Mouse (Mus musculus): ENCODE measurements at regions not wholly inside any gene's neighbourhood (a gene's known extent, or its start where the extent isn't known, plus 50 kb on each side); places are given as distances from the start of the nearest gene placed in this dataset.

- WGBS, result 37% methylated on average over 2 of the region's 2 CpGs
- no peak overlapping the region for H3K4me2 ChIP-seq (ENCODE audit: low read depth, low read length)
- H3K27me3 ChIP-seq (ENCODE audit: control insufficient read depth, insufficient read depth, low read length), result no peaks in the 10 kb centered on the region
- no peak overlapping the region for H3K9ac ChIP-seq (ENCODE audit: low read length)
- no peaks in the 10 kb centered on the region for H3K4me1 ChIP-seq (ENCODE audit: control insufficient read depth, insufficient read depth, low read length)
- H3K36me3 ChIP-seq (ENCODE audit: control insufficient read depth, insufficient read depth, low read length), result no peaks in the 10 kb centered on the region
- no peak overlapping the region for H3K4me3 ChIP-seq (replicated peaks; ENCODE audit: low read length)
- ATAC-seq (ENCODE audit: insufficient read depth, low FRiP score), result no peak
- no peak overlapping the region for H3K27ac ChIP-seq (ENCODE audit: low read length)
- no peaks in the 10 kb centered on the region for H3K9me3 ChIP-seq (replicated peaks; ENCODE audit: control insufficient read depth, low read length)
Measured at GRCm38 (mm10) chr11:114205192-114205591, 138.3 kb upstream of the Sdk2 start.

- Histone ChIP-seq H3K4me3 (replicated peaks; ENCODE audit: low read length) (no peak overlapping the region), H3K4me2 (ENCODE audit: low read depth, low read length) (no peak overlapping the region), H3K9ac (ENCODE audit: low read length) (no peak overlapping the region), H3K27ac (ENCODE audit: low read length) (no peak overlapping the region), H3K36me3 (ENCODE audit: control insufficient read depth, insufficient read depth, low read length) (no peaks in the 10 kb centered on the region), H3K27me3 (ENCODE audit: control insufficient read depth, insufficient read depth, low read length) (no peaks in the 10 kb centered on the region), H3K4me1 (ENCODE audit: control insufficient read depth, insufficient read depth, low read length) (peaks cover 7% of the 10 kb centered on the region; the same call in 1 of the 2 replicates), H3K9me3 (replicated peaks; ENCODE audit: control insufficient read depth, low read length) (no peaks in the 10 kb centered on the region)
- 45% methylated on average over 9 of the region's 9 CpGs for WGBS
- no peak for ATAC-seq (ENCODE audit: insufficient read depth, low FRiP score)
Measured at GRCm38 (mm10) chr11:114203416-114203815, 136.6 kb upstream of the Sdk2 start.

- H3K4me3 ChIP-seq (replicated peaks; ENCODE audit: low read length), result no peak overlapping the region
- no peak overlapping the region for H3K27ac ChIP-seq (ENCODE audit: low read length)
Measured at GRCm38 (mm10) chr11:114202486-114202885, 135.6 kb upstream of the Sdk2 start.

DNA sequence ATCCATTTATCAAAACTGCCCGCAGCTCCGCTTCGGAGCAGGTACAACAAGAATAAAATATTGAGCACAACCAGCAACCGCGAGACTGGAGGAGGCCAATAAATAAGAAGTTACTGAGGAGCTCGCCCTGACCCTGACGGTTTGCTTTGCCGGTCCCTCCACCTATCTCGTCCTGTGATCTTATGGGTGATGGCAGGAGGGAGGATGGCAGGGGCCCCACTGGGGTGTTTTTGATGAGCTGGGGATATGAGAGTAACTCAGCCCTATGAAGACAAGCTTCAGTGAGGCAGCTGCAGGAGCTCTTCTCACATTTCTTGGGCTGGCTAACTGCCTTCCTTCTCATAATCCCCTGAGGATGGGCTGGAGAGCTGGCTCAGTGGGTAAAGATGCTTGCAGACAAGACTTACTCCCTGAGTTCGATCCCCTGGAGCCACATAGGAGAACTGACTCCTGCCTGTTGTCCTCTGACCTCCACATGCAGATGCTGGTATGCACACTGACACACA lies 132.3 kb upstream of the Sdk2 start:
- no peaks in the 10 kb centered on the region for H3K27me3 ChIP-seq (ENCODE audit: control insufficient read depth, insufficient read depth, low read length)
- no peak overlapping the region for H3K9ac ChIP-seq (ENCODE audit: low read length)
- ATAC-seq (ENCODE audit: insufficient read depth, low FRiP score), result no peak
- no peaks in the 10 kb centered on the region for H3K9me3 ChIP-seq (replicated peaks; ENCODE audit: control insufficient read depth, low read length)
- H3K27ac ChIP-seq (ENCODE audit: low read length), result peak overlapping the region; percentile 86
- peak overlapping the region; percentile 35; the same call in 1 of the 2 replicates for H3K4me2 ChIP-seq (ENCODE audit: low read depth, low read length)
- peaks cover 7% of the 10 kb centered on the region; the same call in 1 of the 2 replicates for H3K4me1 ChIP-seq (ENCODE audit: control insufficient read depth, insufficient read depth, low read length)
- no peaks in the 10 kb centered on the region for H3K36me3 ChIP-seq (ENCODE audit: control insufficient read depth, insufficient read depth, low read length)
- no peak overlapping the region for H3K4me3 ChIP-seq (replicated peaks; ENCODE audit: low read length)
- WGBS, result 36% methylated on average over 10 of the region's 10 CpGs

More at GRCm38 (mm10) chr11:114202486-114202885, 135.6 kb upstream of the Sdk2 start:
- H3K36me3 ChIP-seq (ENCODE audit: control insufficient read depth, insufficient read depth, low read length), result no peaks in the 10 kb centered on the region
- H3K4me2 ChIP-seq (ENCODE audit: low read depth, low read length), result no peak overlapping the region
- no peak overlapping the region for H3K9ac ChIP-seq (ENCODE audit: low read length)
- 80% methylated on average over 16 of the region's 16 CpGs for WGBS
- H3K4me1 ChIP-seq (ENCODE audit: control insufficient read depth, insufficient read depth, low read length), result peaks cover 7% of the 10 kb centered on the region; the same call in 1 of the 2 replicates
- no peaks in the 10 kb centered on the region for H3K9me3 ChIP-seq (replicated peaks; ENCODE audit: control insufficient read depth, low read length)
- no peak for ATAC-seq (ENCODE audit: insufficient read depth, low FRiP score)
- H3K27me3 ChIP-seq (ENCODE audit: control insufficient read depth, insufficient read depth, low read length), result no peaks in the 10 kb centered on the region

- peak overlapping the region; percentile 35; the same call in 1 of the 2 replicates for H3K4me2 ChIP-seq (ENCODE audit: low read depth, low read length)
- no peak overlapping the region for H3K4me3 ChIP-seq (replicated peaks; ENCODE audit: low read length)
- peak overlapping the region; percentile 30 for H3K9ac ChIP-seq (ENCODE audit: low read length)
- peaks cover 7% of the 10 kb centered on the region; the same call in 1 of the 2 replicates for H3K4me1 ChIP-seq (ENCODE audit: control insufficient read depth, insufficient read depth, low read length)
- H3K27ac ChIP-seq (ENCODE audit: low read length), result peak overlapping the region; percentile 86
- 28% methylated on average over 15 of the region's 15 CpGs for whole genome bisulfite sequencing
- no peaks in the 10 kb centered on the region for H3K9me3 ChIP-seq (replicated peaks; ENCODE audit: control insufficient read depth, low read length)
- H3K36me3 ChIP-seq (ENCODE audit: control insufficient read depth, insufficient read depth, low read length), result no peaks in the 10 kb centered on the region
- ATAC-seq (ENCODE audit: insufficient read depth, low FRiP score), result peak; percentile 95
- H3K27me3 ChIP-seq (ENCODE audit: control insufficient read depth, insufficient read depth, low read length), result no peaks in the 10 kb centered on the region
Measured at GRCm38 (mm10) chr11:114198317-114199032, 131.6 kb upstream of the Sdk2 start.

DNA sequence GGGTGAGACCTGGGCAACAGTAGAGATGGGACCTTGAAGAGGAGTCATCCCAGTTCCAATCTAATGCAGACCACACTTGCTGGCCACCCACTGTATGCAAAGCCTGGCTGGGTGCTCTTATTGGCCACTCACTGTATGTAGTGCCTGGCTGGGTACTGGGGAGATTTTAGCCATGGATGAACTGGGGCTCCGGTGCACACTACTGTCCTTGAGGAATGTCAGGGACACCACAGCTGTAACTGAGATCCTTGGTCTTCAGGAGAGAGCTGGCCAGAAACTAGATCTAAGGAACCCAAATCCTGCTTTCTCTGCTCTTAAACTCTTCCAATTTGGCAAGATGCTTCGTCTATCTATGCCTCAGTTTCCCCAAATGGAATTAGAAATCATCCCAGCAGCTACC lies 128.4 kb upstream of the Sdk2 start:
- H3K27me3 ChIP-seq (ENCODE audit: control insufficient read depth, insufficient read depth, low read length), result no peaks in the 10 kb centered on the region
- WGBS, result 92% methylated on average over 2 of the region's 2 CpGs
- H3K4me3 ChIP-seq (replicated peaks; ENCODE audit: low read length), result no peak overlapping the region
- H3K36me3 ChIP-seq (ENCODE audit: control insufficient read depth, insufficient read depth, low read length), result no peaks in the 10 kb centered on the region
- peaks cover 7% of the 10 kb centered on the region; the same call in 1 of the 2 replicates for H3K4me1 ChIP-seq (ENCODE audit: control insufficient read depth, insufficient read depth, low read length)
- no peak for ATAC-seq (ENCODE audit: insufficient read depth, low FRiP score)
- H3K9me3 ChIP-seq (replicated peaks; ENCODE audit: control insufficient read depth, low read length), result 0 out of 2 replicates have a peak, but pooled peaks cover 3% of the 10 kb centered on the region
- no peak overlapping the region for H3K4me2 ChIP-seq (ENCODE audit: low read depth, low read length)
- no peak overlapping the region for H3K9ac ChIP-seq (ENCODE audit: low read length)
- H3K27ac ChIP-seq (ENCODE audit: low read length), result no peak overlapping the region

- Histone ChIP-seq H3K36me3 (ENCODE audit: control insufficient read depth, insufficient read depth, low read length) (no peaks in the 10 kb centered on the region), H3K27me3 (ENCODE audit: control insufficient read depth, insufficient read depth, low read length) (no peaks in the 10 kb centered on the region), H3K9me3 (replicated peaks; ENCODE audit: control insufficient read depth, low read length) (0 out of 2 replicates have a peak, but pooled peaks cover 3% of the 10 kb centered on the region), H3K4me2 (ENCODE audit: low read depth, low read length) (no peak overlapping the region), H3K27ac (ENCODE audit: low read length) (no peak overlapping the region), H3K4me3 (replicated peaks; ENCODE audit: low read length) (no peak overlapping the region), H3K9ac (ENCODE audit: low read length) (no peak overlapping the region), H3K4me1 (ENCODE audit: control insufficient read depth, insufficient read depth, low read length) (peaks cover 7% of the 10 kb centered on the region; the same call in 1 of the 2 replicates)
- no peak for ATAC-seq (ENCODE audit: insufficient read depth, low FRiP score)
- WGBS, result 55% methylated on average over 16 of the region's 16 CpGs
Measured at GRCm38 (mm10) chr11:114194055-114194706, 127.3 kb upstream of the Sdk2 start.

DNA sequence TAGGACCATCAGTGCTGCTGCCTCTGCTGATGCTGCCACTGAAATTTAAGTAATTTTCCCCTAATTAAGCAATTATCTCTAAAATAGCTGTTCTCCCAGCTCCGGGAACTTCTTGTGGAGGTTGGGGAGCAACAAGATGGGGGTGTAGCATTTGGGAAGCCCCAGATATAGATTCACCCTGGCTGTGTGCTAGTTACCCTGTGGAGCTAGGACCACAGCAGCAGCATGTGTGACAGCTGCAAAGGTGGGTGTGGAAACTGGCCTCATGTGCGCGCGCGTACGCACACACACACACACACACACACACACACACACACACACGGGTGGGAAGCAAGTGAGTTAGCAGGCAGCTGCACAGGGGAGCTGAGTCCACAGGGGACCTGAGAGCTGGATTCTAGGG lies 126.2 kb upstream of the Sdk2 start:
- H3K9me3 ChIP-seq (replicated peaks; ENCODE audit: control insufficient read depth, low read length), result 0 out of 2 replicates have a peak, but pooled peaks cover 3% of the 10 kb centered on the region
- ATAC-seq (ENCODE audit: insufficient read depth, low FRiP score), result no peak
- H3K9ac ChIP-seq (ENCODE audit: low read length), result no peak overlapping the region
- H3K4me2 ChIP-seq (ENCODE audit: low read depth, low read length), result no peak overlapping the region
- no peaks in the 10 kb centered on the region for H3K27me3 ChIP-seq (ENCODE audit: control insufficient read depth, insufficient read depth, low read length)
- no peaks in the 10 kb centered on the region for H3K36me3 ChIP-seq (ENCODE audit: control insufficient read depth, insufficient read depth, low read length)
- no peak overlapping the region for H3K4me3 ChIP-seq (replicated peaks; ENCODE audit: low read length)
- H3K4me1 ChIP-seq (ENCODE audit: control insufficient read depth, insufficient read depth, low read length), result no peaks in the 10 kb centered on the region
- H3K27ac ChIP-seq (ENCODE audit: low read length), result no peak overlapping the region
- 87% methylated on average over 7 of the region's 7 CpGs for WGBS

- Histone ChIP-seq H3K9me3 (replicated peaks; ENCODE audit: control insufficient read depth, low read length) (0 out of 2 replicates have a peak, but pooled peaks cover 3% of the 10 kb centered on the region), H3K27me3 (ENCODE audit: control insufficient read depth, insufficient read depth, low read length) (no peaks in the 10 kb centered on the region), H3K27ac (ENCODE audit: low read length) (no peak overlapping the region), H3K9ac (ENCODE audit: low read length) (no peak overlapping the region), H3K36me3 (ENCODE audit: control insufficient read depth, insufficient read depth, low read length) (no peaks in the 10 kb centered on the region), H3K4me3 (replicated peaks; ENCODE audit: low read length) (no peak overlapping the region), H3K4me2 (ENCODE audit: low read depth, low read length) (no peak overlapping the region), H3K4me1 (ENCODE audit: control insufficient read depth, insufficient read depth, low read length) (no peaks in the 10 kb centered on the region)
- no peak for ATAC-seq (ENCODE audit: insufficient read depth, low FRiP score)
- 65% methylated on average over 5 of the region's 5 CpGs for WGBS
Measured at GRCm38 (mm10) chr11:114191661-114192060, 124.8 kb upstream of the Sdk2 start.

Measured in stomach, embryonic 16.5 days (tissue).